Mouse (Mus musculus): ENCODE measurements at regions not wholly inside any gene's neighbourhood (a gene's known extent, or its start where the extent isn't known, plus 50 kb on each side); places are given as distances from the start of the nearest gene placed in this dataset.
"Not testable (repeated sequence)": the region's sequence is repeated elsewhere in the genome, so short reads cannot be mapped to it uniquely, and the experiment has no call there.

DNA sequence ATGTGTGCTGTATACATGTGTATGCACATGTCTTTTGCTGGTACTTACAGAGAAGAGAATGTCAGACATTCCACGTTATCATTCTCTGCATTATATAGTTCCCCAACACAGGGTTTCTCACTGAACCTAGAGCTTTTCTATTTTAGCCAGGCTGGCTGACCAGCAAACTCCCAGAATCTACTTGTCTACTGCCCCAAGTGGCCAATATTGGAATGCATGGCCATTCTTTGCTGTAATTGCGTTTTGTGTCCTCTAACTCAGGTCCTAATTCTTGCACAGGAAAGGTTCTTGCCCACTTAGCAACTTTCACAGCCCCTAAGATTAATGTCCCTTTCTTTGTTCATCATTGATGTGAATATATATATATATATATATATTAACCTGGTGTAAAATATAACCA is 138.9 kb downstream of the Fasl start:
- in situ Hi-C loops (cut with MboI; ENCODE audit: unreplicated experiment in 2 of 2): no loop called here

DNA sequence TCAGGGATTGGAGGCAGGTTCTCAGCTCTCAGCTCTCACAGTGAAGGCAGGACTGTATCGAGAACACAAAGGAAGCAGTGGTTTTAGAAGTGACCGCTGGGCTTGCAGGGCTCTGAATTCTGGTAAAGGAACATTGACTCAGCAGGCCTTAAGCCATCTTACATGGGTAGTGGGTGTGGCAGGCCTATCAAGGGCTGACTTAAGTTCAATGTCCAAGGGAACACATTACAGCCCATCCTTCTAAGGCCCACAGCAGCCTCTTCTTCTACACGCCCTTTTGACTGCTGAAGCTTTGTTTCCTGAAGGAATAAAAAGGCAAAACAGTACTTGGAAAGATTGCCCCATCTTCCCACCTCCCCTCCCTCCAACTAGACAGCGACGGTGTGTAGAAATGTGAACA is 137.6 kb downstream of the Tnfsf18 start:
- in situ Hi-C loops (cut with MboI; ENCODE audit: unreplicated experiment in 2 of 2): no loop called here

- in situ Hi-C loops (cut with MboI; ENCODE audit: unreplicated experiment in 2 of 2): no loop called here
Observed at GRCm38 (mm10) chr1:161621291-161621690, 126.8 kb downstream of the Tnfsf18 start.

DNA sequence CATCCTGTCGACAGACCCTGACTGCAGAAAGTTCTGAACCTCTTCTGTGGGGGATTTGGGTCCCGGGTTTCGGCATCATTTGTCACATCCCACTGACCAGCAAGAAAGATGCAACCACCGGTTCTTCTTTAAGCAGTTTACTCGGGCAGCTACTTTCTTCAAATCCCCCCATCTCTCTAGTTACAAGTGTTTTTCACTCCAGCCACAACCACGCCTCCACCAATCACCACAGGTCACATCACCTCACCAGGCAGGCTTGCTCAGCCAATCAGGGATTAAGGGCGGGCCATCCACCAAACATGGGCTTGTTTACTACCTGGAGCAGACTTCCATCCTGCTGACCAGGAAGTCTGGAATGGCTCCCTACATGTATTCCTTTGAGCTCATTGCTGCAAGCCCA is 119.6 kb downstream of the Tnfsf18 start:
- in situ Hi-C loops (cut with MboI; ENCODE audit: unreplicated experiment in 2 of 2): not testable (repeated sequence)

GRCm38 (mm10) chr1:161613658-161614057 is 119.2 kb downstream of the Tnfsf18 start:
- in situ Hi-C loops (cut with MboI; ENCODE audit: unreplicated experiment in 2 of 2): not testable (repeated sequence)

DNA sequence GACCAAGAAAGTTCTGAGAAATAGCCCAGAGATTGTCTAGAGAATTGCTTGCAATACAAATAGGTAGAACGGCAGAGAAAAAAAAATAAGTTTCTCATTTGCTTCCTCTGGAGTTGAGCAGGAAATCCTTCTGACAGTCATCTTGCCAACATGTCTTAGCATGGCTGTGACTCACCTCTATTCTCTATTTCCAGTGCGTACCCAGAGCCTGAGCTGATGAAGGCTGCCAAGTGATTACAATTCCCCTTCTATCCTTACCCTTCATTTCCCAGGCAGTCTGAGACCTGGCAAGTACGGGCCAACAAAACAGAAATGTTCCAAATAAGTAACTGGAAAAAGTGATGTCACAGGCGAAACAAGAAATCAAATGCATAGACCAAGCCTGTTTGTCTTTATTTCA is 113.0 kb downstream of the Tnfsf18 start:
- in situ Hi-C loops (cut with MboI; ENCODE audit: unreplicated experiment in 2 of 2): no loop called here

- in situ Hi-C loops (cut with MboI; ENCODE audit: unreplicated experiment in 2 of 2): no loop called here
Observed at GRCm38 (mm10) chr1:161602150-161602549, 107.7 kb downstream of the Tnfsf18 start.

DNA sequence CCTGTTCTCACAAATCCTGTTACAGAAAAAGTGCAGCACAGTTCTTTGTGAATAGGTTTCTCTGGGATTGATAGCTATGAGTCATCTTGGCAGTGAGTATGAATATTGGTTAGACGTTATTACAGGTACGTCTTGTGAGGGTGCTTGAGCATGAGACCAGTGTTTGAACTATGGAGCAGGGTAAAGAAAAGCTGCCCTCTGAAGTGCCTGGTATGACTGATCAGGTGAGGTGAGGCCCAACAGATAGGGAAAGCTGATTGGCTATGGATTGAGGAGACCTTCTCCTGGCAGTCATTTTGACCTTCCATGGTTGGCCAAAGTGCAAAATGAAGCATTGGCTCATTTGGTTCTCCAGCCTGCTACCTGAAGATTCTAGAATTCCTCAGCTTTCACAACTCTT is 106.7 kb downstream of the Tnfsf18 start:
- in situ Hi-C loops (cut with MboI; ENCODE audit: unreplicated experiment in 2 of 2): no loop called here

GRCm38 (mm10) chr1:161598167-161598566 is 103.7 kb downstream of the Tnfsf18 start:
- in situ Hi-C loops (cut with MboI; ENCODE audit: unreplicated experiment in 2 of 2): no loop called here

- in situ Hi-C loops (cut with MboI; ENCODE audit: unreplicated experiment in 2 of 2): no loop called here
Observed at GRCm38 (mm10) chr1:161576530-161576929, 82.1 kb downstream of the Tnfsf18 start.

- in situ Hi-C loops (cut with MboI; ENCODE audit: unreplicated experiment in 2 of 2): no loop called here
Observed at GRCm38 (mm10) chr1:161575939-161576338, 81.5 kb downstream of the Tnfsf18 start.

DNA sequence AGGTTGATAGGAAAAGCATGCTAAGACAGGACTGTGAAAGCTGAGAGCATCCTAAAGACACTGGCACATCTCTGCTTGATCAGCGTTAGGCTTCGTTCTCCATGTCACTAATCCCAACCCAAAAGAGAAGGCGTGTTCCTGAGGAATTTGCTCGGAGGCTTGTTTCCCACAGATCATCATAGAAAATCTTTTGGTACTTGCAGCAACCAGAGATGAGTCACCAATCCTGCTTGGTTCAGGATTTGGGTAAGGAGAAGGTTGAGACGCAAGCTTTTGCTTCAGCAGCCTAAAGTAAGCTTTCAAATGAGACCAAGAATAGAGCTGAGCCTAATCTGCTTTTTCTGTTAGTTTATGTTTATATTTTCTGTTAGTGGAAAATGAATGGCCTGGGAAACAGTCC is 80.7 kb downstream of the Tnfsf18 start:
- in situ Hi-C loops (cut with MboI; ENCODE audit: unreplicated experiment in 2 of 2): no loop called here

GRCm38 (mm10) chr1:161570762-161571161 is 76.3 kb downstream of the Tnfsf18 start:
- in situ Hi-C loops (cut with MboI; ENCODE audit: unreplicated experiment in 2 of 2): no loop called here

GRCm38 (mm10) chr1:161567826-161568225 is 73.4 kb downstream of the Tnfsf18 start:
- in situ Hi-C loops (cut with MboI; ENCODE audit: unreplicated experiment in 2 of 2): no loop called here

GRCm38 (mm10) chr1:161560368-161560767 is 65.9 kb downstream of the Tnfsf18 start:
- in situ Hi-C loops (cut with MboI; ENCODE audit: unreplicated experiment in 2 of 2): no loop called here

Measured in v-Abl transformed pro-B cells (cell line).